In genomic region chr5:102126737-102127136, GRCm38 (mm10) we compare ENCODE assay signal across 7 mouse cellular contexts. TPM values are rescaled to one million over a fixed set of nuclear protein-coding genes. Genes with fewer than 3 reads are reported as not detected.
DNase-seq lines count a peak whose midpoint lies in the region; ATAC-seq and TF ChIP-seq lines count a peak whose summit lies in the region.

No protein-coding gene starts in this region.

- 10% methylated on average over 3 of the region's 3 CpGs for WGBS in kidney, adult 2 months
- WGBS in kidney, embryonic 14.5 days: 17% methylated on average over 3 of the region's 3 CpGs
- 11% methylated on average over 3 of the region's 3 CpGs for WGBS in liver, embryonic 11.5 days
- 17% methylated on average over 3 of the region's 3 CpGs for WGBS in small intestine, adult 2 months

- no peak overlapping the region for H3K4me2 ChIP-seq in kidney, embryonic 14.5 days (replicated peaks; ENCODE audit: low read depth, low read length)
- H3K4me2 ChIP-seq in liver, embryonic 11.5 days: no peak overlapping the region

- no peak overlapping the region for H3K9ac ChIP-seq in kidney, embryonic 14.5 days (ENCODE audit: low read depth, low read length)
- H3K9ac ChIP-seq in liver, embryonic 11.5 days (ENCODE audit: low read depth, low read length): no peak overlapping the region

- no peaks in the 10 kb centered on the region for H3K4me1 ChIP-seq in kidney, adult 2 months (ENCODE audit: control insufficient read depth, insufficient read depth, low read length)
- no peaks in the 10 kb centered on the region for H3K4me1 ChIP-seq in kidney, embryonic 14.5 days (ENCODE audit: control insufficient read depth, insufficient read depth, low read length)
- H3K4me1 ChIP-seq in liver, embryonic 11.5 days (replicated peaks; ENCODE audit: control insufficient read depth, insufficient read depth, low read length): no peaks in the 10 kb centered on the region
- no peaks in the 10 kb centered on the region for H3K4me1 ChIP-seq in small intestine, adult 2 months (ENCODE audit: control insufficient read depth, insufficient read depth, insufficient read length, low read length)

- H3K36me3 ChIP-seq in kidney, adult 2 months (ENCODE audit: control insufficient read depth, insufficient read depth, low read length): no peaks in the 10 kb centered on the region
- H3K36me3 ChIP-seq in kidney, embryonic 14.5 days (ENCODE audit: control insufficient read depth, insufficient read depth, low read length): no peaks in the 10 kb centered on the region
- H3K36me3 ChIP-seq in liver, embryonic 11.5 days (ENCODE audit: control insufficient read depth, insufficient read depth, low read length): no peaks in the 10 kb centered on the region
- no peaks in the 10 kb centered on the region for H3K36me3 ChIP-seq in small intestine, adult 2 months (ENCODE audit: control insufficient read depth, insufficient read depth, low read length)

- no peak for ATAC-seq in kidney, embryonic 14.5 days (ENCODE audit: low FRiP score, low TSS enrichment)
- no peak for ATAC-seq in Patski
- ATAC-seq in liver, embryonic 11.5 days (replicated peaks; ENCODE audit: low FRiP score): no peak

- H3K9me3 ChIP-seq in kidney, embryonic 14.5 days (ENCODE audit: control insufficient read depth, low read length): no peaks in the 10 kb centered on the region
- H3K9me3 ChIP-seq in liver, embryonic 11.5 days (ENCODE audit: control insufficient read depth, low read length): no peaks in the 10 kb centered on the region

- no peaks in the 10 kb centered on the region for H3K27me3 ChIP-seq in kidney, adult 2 months (replicated peaks; ENCODE audit: control insufficient read depth, insufficient read depth, low read length)
- H3K27me3 ChIP-seq in kidney, embryonic 14.5 days (ENCODE audit: control insufficient read depth, insufficient read depth, low read length): no peaks in the 10 kb centered on the region
- H3K27me3 ChIP-seq in Patski: peaks cover 6% of the 10 kb centered on the region
- H3K27me3 ChIP-seq in liver, embryonic 11.5 days (replicated peaks; ENCODE audit: control insufficient read depth, insufficient read depth, low read length): no peaks in the 10 kb centered on the region
- no peaks in the 10 kb centered on the region for H3K27me3 ChIP-seq in small intestine, adult 2 months (ENCODE audit: control insufficient read depth, insufficient read depth, low read length)

- TF ChIP-seq POLR2A in kidney, adult 2 months (IDR thresholded peaks at IDR 0.05; ENCODE audit: low read depth, low read length): no peak
- TF ChIP-seq POLR2A in small intestine, adult 2 months (IDR thresholded peaks at IDR 0.05; ENCODE audit: low read depth, low read length): no peak

- no peak overlapping the region for H3K27ac ChIP-seq in kidney, adult 2 months (ENCODE audit: insufficient read depth, low read depth, low read length)
- H3K27ac ChIP-seq in kidney, embryonic 14.5 days (ENCODE audit: low read depth, low read length): no peak overlapping the region
- H3K27ac ChIP-seq in liver, embryonic 11.5 days (ENCODE audit: low read depth, low read length): no peak overlapping the region
- H3K27ac ChIP-seq in small intestine, adult 2 months (ENCODE audit: insufficient read depth, low read depth, low read length): no peak overlapping the region

- TF ChIP-seq CTCF in kidney, adult 2 months (conservative IDR thresholded peaks at IDR 0.05; ENCODE audit: insufficient read depth, insufficient read length, low read depth, low read length): peak; percentile 65
- peak; percentile 87 for TF ChIP-seq CTCF in Patski (IDR thresholded peaks at IDR 0.05)
- peak; percentile 61; the same call in 1 of the 2 replicates for TF ChIP-seq CTCF in small intestine, adult 2 months (IDR thresholded peaks at IDR 0.05; ENCODE audit: extremely low read depth, insufficient read length, insufficient replicate concordance, low read depth, low read length)

- CTCF ChIA-PET in Patski (lab: Charles Lee): interaction anchor here (1.8 kb wide), 1 partner anchor 20 kb away, joined by 5 read pairs; no protein-coding TSS in a partner anchor

- in situ Hi-C loops in Patski (cut with MboI; ENCODE audit: low pct_unique_long_range_greater_than_20kb): no loop called here

- DNase-seq in kidney, adult 2 months: peak; percentile 36
- no peak for DNase-seq in Patski (ENCODE audit: low read depth, low spot score)
- DNase-seq in c-Kit-positive CD71-positive TER-119-negative erythroid progenitor cells, embryonic 14.5 days (ENCODE audit: low read depth): peak; percentile 10
- peak; percentile 27 to 29 for DNase-seq in gastrocnemius, postnatal 4 days (ENCODE audit: low spot score in 2 of 2)
- peak; percentile 42 for DNase-seq in liver, embryonic 11.5 days (ENCODE audit: low spot score)

- H3K4me3 ChIP-seq in kidney, adult 2 months (ENCODE audit: insufficient read depth, low read depth, low read length): no peak overlapping the region
- no peak overlapping the region for H3K4me3 ChIP-seq in kidney, embryonic 14.5 days (ENCODE audit: low read length)
- H3K4me3 ChIP-seq in liver, embryonic 11.5 days (ENCODE audit: low read depth, low read length): no peak overlapping the region
- no peak overlapping the region for H3K4me3 ChIP-seq in small intestine, adult 2 months (ENCODE audit: low read depth, low read length)

- POLR2A ChIA-PET in Patski (lab: Charles Lee): no interaction called here

RNA-seq across cellular contexts. Expression of gene Wdfy3, which starts 57.0 kb away (rescaled TPM):
- polyA plus RNA-seq in kidney, adult 2 months (2012; rRNA removed): 39.7 and 49.2 TPM in 2 replicates
- polyA plus RNA-seq in kidney, embryonic 14.5 days (2014; fragmentation: Nextera tagmentation; extraction: Ambion mirVana): 20.2 and 27.7 TPM in 2 replicates
- polyA plus RNA-seq in Patski (2021): 61.1 TPM
- total RNA-seq in gastrocnemius, postnatal 4 days (2021): 10 to 100 TPM; 40.9 to 41.4 TPM
- 10.4 and 12.7 TPM in 2 replicates for polyA plus RNA-seq in liver, embryonic 11.5 days (2014; fragmentation: Nextera tagmentation; extraction: Ambion mirVana)
- polyA plus RNA-seq in small intestine, adult 2 months (2012; rRNA removed): 7.3 and 11.3 TPM in 2 replicates
